Mouse (Mus musculus) central nervous system, embryonic 14 days (tissue): Measurements from ENCODE around the gene Pdk2. TPM values are rescaled to one million over a fixed set of nuclear protein-coding genes. Genes with fewer than 3 reads are reported as not detected.

Source experiments
- polyA plus RNA-seq: library from polyadenylated mRNA; depleted of rRNA; stranded (reverse); fragments of >200 nt; gene quantifications from 2 replicates; pipeline ENCODE4 v1.2.3, GENCODE M21; 2012; rRNA removed

The Pdk2 gene
- polyA plus RNA-seq, result 16.6 and 21.0 TPM in 2 replicates

GRCm38 (mm10) chr11:95041139-95041609 lies at the start of gene Pdk2:
Pdk2 (minus strand) TSS chr11:95041354.

GRCm38 (mm10) chr11:95076536-95077111 lies 35.5 kb upstream of the Pdk2 start, which contains the start of gene Itga3:
Itga3 (minus strand) TSS chr11:95076801.

GRCm38 (mm10) chr11:95009629-95010014 lies 31.5 kb downstream of the Pdk2 start, which contains the start of gene Samd14:
Samd14 (plus strand) TSS chr11:95009879.

GRCm38 (mm10) chr11:94990749-94991577 lies 50.2 kb downstream of the Pdk2 start, which contains the start of gene Ppp1r9b:
Ppp1r9b (plus strand) TSS chr11:94991035.

Other genes starting within 250 kb of the Pdk2 start
- 147 and 373 TPM in 2 replicates for gene Col1a1, start 105.1 kb downstream of the Pdk2 start, polyA plus RNA-seq
- 0.11 TPM in 1 of 2 replicates, not detected in the other for gene Hils1, start 73.8 kb downstream of the Pdk2 start, polyA plus RNA-seq
- gene Sgca, start 65.0 kb downstream of the Pdk2 start, polyA plus RNA-seq, result 0.18 and 5.9 TPM in 2 replicates
- 58.0 and 58.3 TPM in 2 replicates for gene Ppp1r9b, start 50.3 kb downstream of the Pdk2 start, polyA plus RNA-seq
- gene Samd14, start 31.5 kb downstream of the Pdk2 start, polyA plus RNA-seq, result 130 and 138 TPM in 2 replicates
- gene Itga3, start 35.4 kb upstream of the Pdk2 start, polyA plus RNA-seq, result 17.3 and 22.0 TPM in 2 replicates
- 0.49 and 2.0 TPM in 2 replicates for gene Dlx3, start 78.8 kb upstream of the Pdk2 start, polyA plus RNA-seq
- gene Dlx4, start 104.9 kb upstream of the Pdk2 start, polyA plus RNA-seq, result 0.02 and 0.73 TPM in 2 replicates
- gene Tac4, start 220.2 kb upstream of the Pdk2 start, polyA plus RNA-seq, result not detected in 2 replicates